Mouse (Mus musculus) heart, adult 9 months (tissue): ENCODE measurements around the gene Cmah.
A peak's percentile ranks its signal among the peaks of the same experiment; 100 is the strongest.

Source experiments
- DNase-seq, 2 experiments: peaks; one replicate each; pipeline ENCODE4 v3.0.0; 2022; ENCODE audit warnings: low spot score in 2 of 2

Cmah gene

GRCm38 (mm10) chr13:24481615-24482295 lies 154.6 kb downstream of the Cmah start:
- peak in 1 of 2 experiments; percentile 49 for DNase-seq

GRCm38 (mm10) chr13:24483691-24484090 lies 156.5 kb downstream of the Cmah start:
- DNase-seq: no peak

- DNase-seq: no peak
Observed at GRCm38 (mm10) chr13:24484811-24485210, 157.6 kb downstream of the Cmah start.

- DNase-seq: no peak
Observed at GRCm38 (mm10) chr13:24485964-24486363, 158.8 kb downstream of the Cmah start.

GRCm38 (mm10) chr13:24486403-24486802 lies 159.2 kb downstream of the Cmah start:
- DNase-seq: no peak

- no peak for DNase-seq
Observed at GRCm38 (mm10) chr13:24487061-24487460, 159.9 kb downstream of the Cmah start.

- no peak for DNase-seq
Observed at GRCm38 (mm10) chr13:24487546-24487945, 160.3 kb downstream of the Cmah start.

- DNase-seq: no peak
Observed at GRCm38 (mm10) chr13:24488526-24489070, 161.4 kb downstream of the Cmah start.

- DNase-seq: no peak
Observed at GRCm38 (mm10) chr13:24489515-24489914, 162.3 kb downstream of the Cmah start.

GRCm38 (mm10) chr13:24490041-24490440 lies 162.8 kb downstream of the Cmah start:
- no peak for DNase-seq

- no peak for DNase-seq
Observed at GRCm38 (mm10) chr13:24491101-24491500, 163.9 kb downstream of the Cmah start.

GRCm38 (mm10) chr13:24493784-24494183 lies 166.6 kb downstream of the Cmah start:
- DNase-seq: no peak

GRCm38 (mm10) chr13:24496353-24496752 lies 169.1 kb downstream of the Cmah start:
- DNase-seq: no peak

GRCm38 (mm10) chr13:24497001-24497400 lies 169.8 kb downstream of the Cmah start:
- DNase-seq: no peak

GRCm38 (mm10) chr13:24498342-24498741 lies 171.1 kb downstream of the Cmah start:
- no peak for DNase-seq

- DNase-seq: no peak
Observed at GRCm38 (mm10) chr13:24499505-24499904, 172.3 kb downstream of the Cmah start.

- DNase-seq: no peak
Observed at GRCm38 (mm10) chr13:24501179-24501905, 174.1 kb downstream of the Cmah start.

GRCm38 (mm10) chr13:24501919-24502318 lies 174.7 kb downstream of the Cmah start:
- no peak for DNase-seq

GRCm38 (mm10) chr13:24505812-24506211 lies 178.6 kb downstream of the Cmah start:
- no peak for DNase-seq

GRCm38 (mm10) chr13:24507156-24507555 lies 180.0 kb downstream of the Cmah start:
- no peak for DNase-seq

GRCm38 (mm10) chr13:24508917-24509316 lies 181.7 kb downstream of the Cmah start:
- DNase-seq: no peak

GRCm38 (mm10) chr13:24511367-24511766 lies 184.2 kb downstream of the Cmah start:
- no peak for DNase-seq

- DNase-seq: no peak
Observed at GRCm38 (mm10) chr13:24511932-24512520, 184.8 kb downstream of the Cmah start.
